ENCODE assay signal across 8 mouse cellular contexts in genomic region chr19:8712870-8713305, GRCm38 (mm10). TPM values are rescaled to one million over a fixed set of nuclear protein-coding genes. Genes with fewer than 3 reads are reported as not detected.
A peak's percentile ranks its signal among the peaks of the same experiment; 100 is the strongest.
DNase-seq lines count a peak whose midpoint lies in the region; ATAC-seq and TF ChIP-seq lines count a peak whose summit lies in the region.

No protein-coding gene starts in this region.

- H3K27me3 ChIP-seq in hindbrain, embryonic 16.5 days (replicated peaks; ENCODE audit: control insufficient read depth, insufficient read depth, low read length): no peaks in the 10 kb centered on the region

- intact Hi-C loops in gastrocnemius, adult 2 months (cut with DNase I): loop anchor here (5.0 to 10.0 kb wide), 2 partner anchors 392 to 424 kb away; partner anchors contain the start of gene Asrgl1
- intact Hi-C loops in left cerebral cortex, postnatal 14 days (cut with DNase I): no loop called here

- no peaks in the 10 kb centered on the region for H3K9me3 ChIP-seq in hindbrain, embryonic 16.5 days (ENCODE audit: control insufficient read depth, low read length)

- peak overlapping the region; percentile 58 for H3K4me2 ChIP-seq in hindbrain, embryonic 16.5 days (ENCODE audit: low read length)

- TF ChIP-seq CTCF in gastrocnemius, adult 2 months (IDR thresholded peaks at IDR 0.05): no peak

- peak overlapping the region; percentile 96 for H3K27ac ChIP-seq in gastrocnemius, adult 2 months
- peak overlapping the region; percentile 85 for H3K27ac ChIP-seq in hindbrain, embryonic 16.5 days (ENCODE audit: low read depth, low read length)

- H3K9ac ChIP-seq in hindbrain, embryonic 16.5 days (ENCODE audit: low read depth, low read length): peak overlapping the region; percentile 75

- DNase-seq in gastrocnemius, adult 2 months: peak; percentile 66
- DNase-seq in left cerebral cortex, postnatal 14 days (ENCODE audit: low spot score in 2 of 2): peak; percentile 71 to 92
- peak; percentile 68 for DNase-seq in right cerebral cortex, postnatal 14 days
- DNase-seq in urinary bladder, postnatal 36 days (ENCODE audit: low spot score in 2 of 2): peak; percentile 69 to 79

- H3K4me3 ChIP-seq in gastrocnemius, adult 2 months: peak overlapping the region; percentile 98
- peak overlapping the region; percentile 50 for H3K4me3 ChIP-seq in hindbrain, embryonic 16.5 days (ENCODE audit: low read length)

- peaks cover 23% of the 10 kb centered on the region for H3K4me1 ChIP-seq in hindbrain, embryonic 16.5 days (ENCODE audit: control insufficient read depth, insufficient read depth, low read depth, low read length)

- under 1% methylated on average over 13 of the region's 13 CpGs for WGBS in hindbrain, embryonic 16.5 days

- peak; percentile 52 for ATAC-seq in activated CD4-positive, CD25-positive, alpha-beta regulatory T cell, adult 4 months
- ATAC-seq in common myeloid progenitor, adult 5-6 weeks (replicated peaks; ENCODE audit: low read depth, poor library complexity, severe bottlenecking): peak; percentile 70
- ATAC-seq in hindbrain, embryonic 16.5 days: peak; percentile 44
- peak; percentile 53 for ATAC-seq in megakaryocyte-erythroid progenitor cell, adult 5-6 weeks (replicated peaks; ENCODE audit: low FRiP score, low TSS enrichment, poor library complexity, severe bottlenecking)

- peaks cover 23% of the 10 kb centered on the region for H3K36me3 ChIP-seq in hindbrain, embryonic 16.5 days (ENCODE audit: control insufficient read depth, insufficient read depth, low read length)

RNA-seq across cellular contexts. Expression of gene Slc3a2, which starts 10.3 kb away (rescaled TPM):
- polyA plus RNA-seq in activated CD4-positive, CD25-positive, alpha-beta regulatory T cell, adult 4 months (2017; shearing (Covaris generic)): 10 to 100 TPM; 60.3 to 69.3 TPM
- total RNA-seq in common myeloid progenitor, adult 5-6 weeks (2017): 124 and 150 TPM in 2 replicates
- 10 to 100 TPM; 33.9 to 35.1 TPM for total RNA-seq in gastrocnemius, adult 2 months (2021)
- 183 and 191 TPM in 2 replicates for polyA plus RNA-seq in hindbrain, embryonic 16.5 days (2015; fragmentation: Nextera tagmentation; extraction: Ambion mirVana)
- total RNA-seq in left cerebral cortex, postnatal 14 days (2021): 100 to 1,000 TPM; 182 to 189 TPM
- 67.5 and 74.7 TPM in 2 replicates for total RNA-seq in megakaryocyte-erythroid progenitor cell, adult 5-6 weeks (2014; fragmentation: Nextera tagmentation)
- 70.1 and 93.9 TPM in 2 replicates for total RNA-seq in megakaryocyte-erythroid progenitor cell, adult 5-6 weeks (2017)

RNA-seq across cellular contexts. Expression of gene Wdr74, which starts 22.7 kb away (rescaled TPM):
- 10 to 100 TPM; 43.3 to 70.5 TPM for polyA plus RNA-seq in activated CD4-positive, CD25-positive, alpha-beta regulatory T cell, adult 4 months (2017; shearing (Covaris generic))
- total RNA-seq in common myeloid progenitor, adult 5-6 weeks (2017): 121 and 149 TPM in 2 replicates
- total RNA-seq in gastrocnemius, adult 2 months (2021): 10 to 100 TPM; 15.4 to 16.4 TPM
- 89.6 and 92.0 TPM in 2 replicates for polyA plus RNA-seq in hindbrain, embryonic 16.5 days (2015; fragmentation: Nextera tagmentation; extraction: Ambion mirVana)
- total RNA-seq in left cerebral cortex, postnatal 14 days (2021): 10 to 100 TPM; 42.3 to 43.9 TPM
- total RNA-seq in megakaryocyte-erythroid progenitor cell, adult 5-6 weeks (2014; fragmentation: Nextera tagmentation): 193 and 207 TPM in 2 replicates
- total RNA-seq in megakaryocyte-erythroid progenitor cell, adult 5-6 weeks (2017): 142 TPM in 2 replicates

RNA-seq across cellular contexts. Expression of gene 1700092M07Rik, which starts 27.6 kb away (rescaled TPM):
- not detected for polyA plus RNA-seq in activated CD4-positive, CD25-positive, alpha-beta regulatory T cell, adult 4 months (2017; shearing (Covaris generic))
- 1.5 and 5.8 TPM in 2 replicates for total RNA-seq in common myeloid progenitor, adult 5-6 weeks (2017)
- not detected for total RNA-seq in gastrocnemius, adult 2 months (2021)
- polyA plus RNA-seq in hindbrain, embryonic 16.5 days (2015; fragmentation: Nextera tagmentation; extraction: Ambion mirVana): 1.5 and 1.6 TPM in 2 replicates
- not detected for total RNA-seq in left cerebral cortex, postnatal 14 days (2021)
- total RNA-seq in megakaryocyte-erythroid progenitor cell, adult 5-6 weeks (2014; fragmentation: Nextera tagmentation): 2.0 TPM in 1 of 2 replicates, not detected in the other
- total RNA-seq in megakaryocyte-erythroid progenitor cell, adult 5-6 weeks (2017): 3.8 and 6.5 TPM in 2 replicates

RNA-seq across cellular contexts. Expression of gene Stx5a, which starts 28.3 kb away (rescaled TPM):
- polyA plus RNA-seq in activated CD4-positive, CD25-positive, alpha-beta regulatory T cell, adult 4 months (2017; shearing (Covaris generic)): 100 to 1,000 TPM; 109 to 113 TPM
- 45.7 and 60.0 TPM in 2 replicates for total RNA-seq in common myeloid progenitor, adult 5-6 weeks (2017)
- 10 to 100 TPM; 20.8 to 22.1 TPM for total RNA-seq in gastrocnemius, adult 2 months (2021)
- 109 and 119 TPM in 2 replicates for polyA plus RNA-seq in hindbrain, embryonic 16.5 days (2015; fragmentation: Nextera tagmentation; extraction: Ambion mirVana)
- total RNA-seq in left cerebral cortex, postnatal 14 days (2021): 10 to 100 TPM; 63.6 to 64.6 TPM
- 74.7 and 80.4 TPM in 2 replicates for total RNA-seq in megakaryocyte-erythroid progenitor cell, adult 5-6 weeks (2014; fragmentation: Nextera tagmentation)
- total RNA-seq in megakaryocyte-erythroid progenitor cell, adult 5-6 weeks (2017): 35.5 and 43.5 TPM in 2 replicates

RNA-seq across cellular contexts. Expression of gene Nxf1, which starts 44.0 kb away (rescaled TPM):
- polyA plus RNA-seq in activated CD4-positive, CD25-positive, alpha-beta regulatory T cell, adult 4 months (2017; shearing (Covaris generic)): 100 to 1,000 TPM; 126 to 163 TPM
- total RNA-seq in common myeloid progenitor, adult 5-6 weeks (2017): 126 and 129 TPM in 2 replicates
- 10 to 100 TPM; 37.8 to 41.5 TPM for total RNA-seq in gastrocnemius, adult 2 months (2021)
- 120 and 140 TPM in 2 replicates for polyA plus RNA-seq in hindbrain, embryonic 16.5 days (2015; fragmentation: Nextera tagmentation; extraction: Ambion mirVana)
- 10 to 100 TPM; 61.9 to 73.6 TPM for total RNA-seq in left cerebral cortex, postnatal 14 days (2021)
- 365 and 530 TPM in 2 replicates for total RNA-seq in megakaryocyte-erythroid progenitor cell, adult 5-6 weeks (2014; fragmentation: Nextera tagmentation)
- 100 and 161 TPM in 2 replicates for total RNA-seq in megakaryocyte-erythroid progenitor cell, adult 5-6 weeks (2017)

Comparison
In these comparisons a context has a peak if more than half of its experiments do, and no peak if none do; other contexts are left out.
1. Peak in every context shown above with its lines: DNase-seq, ATAC-seq, H3K4me3 ChIP-seq and H3K27ac ChIP-seq.